Mouse (Mus musculus) heart, embryonic 15.5 days (tissue): ENCODE measurements around the gene Celsr1. TPM values are rescaled to one million over a fixed set of nuclear protein-coding genes. Genes with fewer than 3 reads are reported as not detected.
"Not testable (repeated sequence)": the region's sequence is repeated elsewhere in the genome, so short reads cannot be mapped to it uniquely, and the experiment has no call there.

Experiments used
- ATAC-seq: fragments of 200-750 bp; cut with Nextera tagmentation; replicated peaks from 2 replicates; pipeline ENCODE4 v1.8.0; 2017; ENCODE audit warnings: low read depth, moderate TSS enrichment; ENCODE audit not compliant: insufficient number of reproducible peaks, insufficient read depth, low FRiP score
- H3K27ac ChIP-seq: fragments of 300-500 bp; sonication (generic); 2 replicates; pipeline ENCODE4 v1.5.1; 2015; ENCODE audit warnings: mild to moderate bottlenecking, inconsistent platforms
- H3K27me3 ChIP-seq: fragments of 300-500 bp; sonication (generic); 2 replicates; pipeline ENCODE4 v1.6.1; 2015; ENCODE audit warnings: inconsistent platforms
- H3K36me3 ChIP-seq: fragments of 300-500 bp; sonication (generic); 2 replicates; pipeline ENCODE4 v1.6.1; 2015; ENCODE audit warnings: mild to moderate bottlenecking, inconsistent platforms
- H3K4me1 ChIP-seq: fragments of 300-500 bp; sonication (generic); replicated peaks from 2 replicates; pipeline ENCODE4 v1.6.1; 2015; ENCODE audit warnings: inconsistent platforms
- H3K4me2 ChIP-seq: fragments of 300-500 bp; sonication (generic); 2 replicates; pipeline ENCODE4 v1.6.1; 2015; ENCODE audit warnings: inconsistent platforms, mild to moderate bottlenecking, moderate library complexity
- H3K4me3 ChIP-seq: fragments of 300-500 bp; sonication (generic); 2 replicates; pipeline ENCODE4 v1.5.1; 2015; ENCODE audit warnings: mild to moderate bottlenecking, inconsistent platforms
- H3K9ac ChIP-seq: fragments of 300-500 bp; sonication (generic); 2 replicates; pipeline ENCODE4 v1.6.1; 2015; ENCODE audit warnings: mild to moderate bottlenecking, inconsistent platforms
- H3K9me3 ChIP-seq: fragments of 300-500 bp; sonication (generic); replicated peaks from 2 replicates; pipeline ENCODE4 v1.6.1; 2016; ENCODE audit warnings: inconsistent platforms
- WGBS: fragments of 180-500 bp; shearing (Covaris S2); methylation state at CpG from one replicate; pipeline ENCODE4 v1.1.7; 2015; ENCODE audit warnings: mixed read lengths; 5-methylcytosine and 5-hydroxymethylcytosine counted together
- polyA plus RNA-seq: library from polyadenylated mRNA; unstranded; fragments of >200 nt; fragmentation: Nextera tagmentation; extraction: Ambion mirVana; gene quantifications from 2 replicates; pipeline ENCODE4 v1.2.1, GENCODE M21; 2015

Celsr1 gene
- polyA plus RNA-seq, 1 experiment from 2014 or later = 1.1 TPM

GRCm38 (mm10) chr15:86054861-86055260 lies 21.3 kb upstream of the Celsr1 start:
- not testable (repeated sequence) for ATAC-seq, H3K4me3 ChIP-seq, H3K36me3 ChIP-seq, H3K9ac ChIP-seq, H3K27ac ChIP-seq, H3K9me3 ChIP-seq, H3K4me2 ChIP-seq, H3K27me3 ChIP-seq
- 65% methylated on average over 3 of the region's 3 CpGs for WGBS
- peaks cover 35% of the 10 kb centered on the region for H3K4me1 ChIP-seq

- Histone ChIP-seq H3K9ac (no peak overlapping the region), H3K27ac (no peak overlapping the region), H3K9me3 (no peaks in the 10 kb centered on the region), H3K27me3 (no peaks in the 10 kb centered on the region; the same call in 1 of the 2 replicates), H3K36me3 (no peaks in the 10 kb centered on the region), H3K4me2 (no peak overlapping the region), H3K4me3 (no peak overlapping the region), H3K4me1 (peaks cover 26% of the 10 kb centered on the region)
- 37% methylated on average over 2 of the region's 2 CpGs for WGBS
- ATAC-seq = no peak
Measured at GRCm38 (mm10) chr15:86053890-86054536, 20.4 kb upstream of the Celsr1 start.

- H3K4me3 ChIP-seq = no peak overlapping the region
- peak overlapping the region; percentile 40; the same call in 1 of the 2 replicates for H3K27ac ChIP-seq
- no peaks in the 10 kb centered on the region for H3K9me3 ChIP-seq
- H3K9ac ChIP-seq = no peak overlapping the region
- peaks cover 14% of the 10 kb centered on the region for H3K4me1 ChIP-seq
- no peaks in the 10 kb centered on the region; the same call in 1 of the 2 replicates for H3K27me3 ChIP-seq
- WGBS = 61% methylated on average over 6 of the region's 6 CpGs
- no peaks in the 10 kb centered on the region for H3K36me3 ChIP-seq
- ATAC-seq = no peak
- no peak overlapping the region for H3K4me2 ChIP-seq
Measured at GRCm38 (mm10) chr15:86051878-86052478, 18.4 kb upstream of the Celsr1 start.

GRCm38 (mm10) chr15:86051152-86051551 lies 17.6 kb upstream of the Celsr1 start:
- Histone ChIP-seq H3K4me3 (no peak overlapping the region), H3K36me3 (no peaks in the 10 kb centered on the region), H3K27me3 (no peaks in the 10 kb centered on the region; the same call in 1 of the 2 replicates), H3K27ac (no peak overlapping the region), H3K4me1 (peaks cover 11% of the 10 kb centered on the region), H3K9ac (no peak overlapping the region), H3K9me3 (no peaks in the 10 kb centered on the region), H3K4me2 (no peak overlapping the region)
- ATAC-seq = no peak
- WGBS = 69% methylated on average over 10 of the region's 10 CpGs

GRCm38 (mm10) chr15:86050170-86050743 lies 16.7 kb upstream of the Celsr1 start:
- no peak for ATAC-seq
- Histone ChIP-seq H3K4me3 (no peak overlapping the region), H3K27me3 (no peaks in the 10 kb centered on the region; the same call in 1 of the 2 replicates), H3K36me3 (no peaks in the 10 kb centered on the region), H3K9ac (no peak overlapping the region), H3K4me2 (no peak overlapping the region), H3K27ac (no peak overlapping the region), H3K4me1 (peaks cover 11% of the 10 kb centered on the region), H3K9me3 (no peaks in the 10 kb centered on the region)
- 63% methylated on average over 4 of the region's 4 CpGs for WGBS

GRCm38 (mm10) chr15:86049510-86049909 lies 15.9 kb upstream of the Celsr1 start:
- Histone ChIP-seq H3K4me3 (no peak overlapping the region), H3K27ac (no peak overlapping the region), H3K4me2 (no peak overlapping the region), H3K4me1 (peaks cover 11% of the 10 kb centered on the region), H3K9ac (no peak overlapping the region), H3K27me3 (no peaks in the 10 kb centered on the region; the same call in 1 of the 2 replicates), H3K9me3 (no peaks in the 10 kb centered on the region), H3K36me3 (no peaks in the 10 kb centered on the region)
- WGBS = 76% methylated on average over 3 of the region's 3 CpGs
- no peak for ATAC-seq

GRCm38 (mm10) chr15:86042364-86042763 lies 8.8 kb upstream of the Celsr1 start:
- WGBS = 39% methylated on average over 4 of the region's 4 CpGs
- H3K4me3 ChIP-seq = no peak overlapping the region
- H3K4me1 ChIP-seq = 0 out of 2 replicates have a peak, but pooled peaks cover 8% of the 10 kb centered on the region
- no peak overlapping the region for H3K27ac ChIP-seq
- H3K4me2 ChIP-seq = no peak overlapping the region
- H3K9me3 ChIP-seq = no peaks in the 10 kb centered on the region
- peaks cover 24% of the 10 kb centered on the region for H3K27me3 ChIP-seq
- H3K36me3 ChIP-seq = no peaks in the 10 kb centered on the region
- no peak overlapping the region for H3K9ac ChIP-seq
- no peak for ATAC-seq

GRCm38 (mm10) chr15:86041421-86041820 lies 7.8 kb upstream of the Celsr1 start:
- WGBS = 84% methylated on average over 5 of the region's 5 CpGs
- Histone ChIP-seq H3K4me1 (0 out of 2 replicates have a peak, but pooled peaks cover 8% of the 10 kb centered on the region), H3K4me3 (no peak overlapping the region), H3K27ac (no peak overlapping the region), H3K4me2 (no peak overlapping the region), H3K9ac (no peak overlapping the region), H3K36me3 (no peaks in the 10 kb centered on the region), H3K9me3 (no peaks in the 10 kb centered on the region), H3K27me3 (peaks cover 24% of the 10 kb centered on the region)
- ATAC-seq = no peak

- Histone ChIP-seq H3K27me3 (peaks cover 35% of the 10 kb centered on the region), H3K4me2 (no peak overlapping the region), H3K27ac (no peak overlapping the region), H3K4me1 (peaks cover 22% of the 10 kb centered on the region), H3K9ac (no peak overlapping the region), H3K9me3 (no peaks in the 10 kb centered on the region), H3K4me3 (no peak overlapping the region), H3K36me3 (no peaks in the 10 kb centered on the region)
- WGBS = 2% methylated on average over 2 of the region's 2 CpGs
- ATAC-seq = no peak
Measured at GRCm38 (mm10) chr15:86038802-86039201, 5.2 kb upstream of the Celsr1 start.

- H3K9ac ChIP-seq = no peak overlapping the region
- whole genome bisulfite sequencing = 71% methylated on average over 3 of the region's 3 CpGs
- no peak for ATAC-seq
- H3K27me3 ChIP-seq = peaks cover 48% of the 10 kb centered on the region
- no peak overlapping the region for H3K27ac ChIP-seq
- H3K9me3 ChIP-seq = no peaks in the 10 kb centered on the region
- H3K36me3 ChIP-seq = peaks cover 8% of the 10 kb centered on the region
- no peak overlapping the region for H3K4me2 ChIP-seq
- H3K4me1 ChIP-seq = peaks cover 39% of the 10 kb centered on the region
- no peak overlapping the region for H3K4me3 ChIP-seq
Measured at GRCm38 (mm10) chr15:86035913-86036312, 2.3 kb upstream of the Celsr1 start.

GRCm38 (mm10) chr15:86034781-86035360 lies 1.3 kb upstream of the Celsr1 start:
- WGBS = 15% methylated on average over 12 of the region's 12 CpGs
- Histone ChIP-seq H3K4me2 (peak overlapping the region; percentile 94), H3K36me3 (peaks cover 11% of the 10 kb centered on the region), H3K9ac (0 out of 2 replicates have a peak overlapping the region, but pooled peaks have one; percentile 14), H3K4me3 (peak overlapping the region; percentile 70), H3K9me3 (no peaks in the 10 kb centered on the region), H3K27me3 (peaks cover 43% of the 10 kb centered on the region), H3K27ac (peak overlapping the region; percentile 40), H3K4me1 (peaks cover 45% of the 10 kb centered on the region)
- ATAC-seq = no peak
